Mouse (Mus musculus) intestine, embryonic 14.5 days (tissue): ENCODE results near the gene Gpbar1. TPM values are rescaled to one million over a fixed set of nuclear protein-coding genes. Genes with fewer than 3 reads are reported as not detected.
"Not testable (repeated sequence)": the region's sequence is repeated elsewhere in the genome, so short reads cannot be mapped to it uniquely, and the experiment has no call there.

ENCODE experiments used
- ATAC-seq: fragments of 200-750 bp; cut with Nextera tagmentation; replicated peaks from 2 replicates; pipeline ENCODE4 v1.8.0; 2017; ENCODE audit warnings: low read depth, moderate number of reproducible peaks, moderate TSS enrichment, moderate library complexity; ENCODE audit not compliant: low FRiP score, low TSS enrichment
- DNase-seq: peaks from one replicate; pipeline ENCODE4 v3.0.0-alpha.2; 2018; ENCODE audit warnings: low spot score
- H3K27ac ChIP-seq: fragments of 300-500 bp; sonication (generic); 2 replicates; pipeline ENCODE4 v1.5.1; 2014; ENCODE audit warnings: low read depth, mild to moderate bottlenecking, control low read depth
- H3K27me3 ChIP-seq: fragments of 300-500 bp; sonication (generic); replicated peaks from 2 replicates; pipeline ENCODE4 v1.6.1; 2014; ENCODE audit warnings: low read length, control low read depth; ENCODE audit not compliant: control insufficient read depth, insufficient read depth
- H3K36me3 ChIP-seq: fragments of 300-500 bp; sonication (generic); 2 replicates; pipeline ENCODE4 v1.6.1; 2014; ENCODE audit warnings: low read length, control low read depth; ENCODE audit not compliant: control insufficient read depth, insufficient read depth
- H3K4me1 ChIP-seq: fragments of 300-500 bp; sonication (generic); replicated peaks from 2 replicates; pipeline ENCODE4 v1.6.1; 2014; ENCODE audit warnings: low read length, control low read depth, mixed read lengths; ENCODE audit not compliant: control insufficient read depth, insufficient read depth
- H3K4me2 ChIP-seq: fragments of 300-500 bp; sonication (generic); 2 replicates; pipeline ENCODE4 v1.6.1; 2014; ENCODE audit warnings: low read length
- H3K4me3 ChIP-seq: fragments of 300-500 bp; sonication (generic); 2 replicates; pipeline ENCODE4 v1.5.1; 2014; ENCODE audit warnings: low read depth, low read length, control low read depth, mixed read lengths
- H3K9ac ChIP-seq: fragments of 300-500 bp; sonication (generic); 2 replicates; pipeline ENCODE4 v1.6.1; 2014; ENCODE audit warnings: mild to moderate bottlenecking, low read length
- H3K9me3 ChIP-seq: fragments of 300-500 bp; sonication (generic); 2 replicates; pipeline ENCODE4 v1.6.1; 2016; ENCODE audit warnings: low read length, control low read depth; ENCODE audit not compliant: control insufficient read depth
- WGBS: fragments of 180-500 bp; shearing (Covaris S2); extraction: QIAGEN DNeasy Blood & Tissue Kit; methylation state at CpG from one replicate; pipeline ENCODE4 v1.1.7; 2014; 5-methylcytosine and 5-hydroxymethylcytosine counted together
- polyA plus RNA-seq: library from polyadenylated mRNA; unstranded; fragments of >200 nt; fragmentation: Nextera tagmentation; extraction: Ambion mirVana; gene quantifications from 2 replicates; pipeline ENCODE4 v1.2.1, GENCODE M21; 2014

Gene Gpbar1
- polyA plus RNA-seq, 1 experiment from 2014 or later = 9.1 TPM

DNA sequence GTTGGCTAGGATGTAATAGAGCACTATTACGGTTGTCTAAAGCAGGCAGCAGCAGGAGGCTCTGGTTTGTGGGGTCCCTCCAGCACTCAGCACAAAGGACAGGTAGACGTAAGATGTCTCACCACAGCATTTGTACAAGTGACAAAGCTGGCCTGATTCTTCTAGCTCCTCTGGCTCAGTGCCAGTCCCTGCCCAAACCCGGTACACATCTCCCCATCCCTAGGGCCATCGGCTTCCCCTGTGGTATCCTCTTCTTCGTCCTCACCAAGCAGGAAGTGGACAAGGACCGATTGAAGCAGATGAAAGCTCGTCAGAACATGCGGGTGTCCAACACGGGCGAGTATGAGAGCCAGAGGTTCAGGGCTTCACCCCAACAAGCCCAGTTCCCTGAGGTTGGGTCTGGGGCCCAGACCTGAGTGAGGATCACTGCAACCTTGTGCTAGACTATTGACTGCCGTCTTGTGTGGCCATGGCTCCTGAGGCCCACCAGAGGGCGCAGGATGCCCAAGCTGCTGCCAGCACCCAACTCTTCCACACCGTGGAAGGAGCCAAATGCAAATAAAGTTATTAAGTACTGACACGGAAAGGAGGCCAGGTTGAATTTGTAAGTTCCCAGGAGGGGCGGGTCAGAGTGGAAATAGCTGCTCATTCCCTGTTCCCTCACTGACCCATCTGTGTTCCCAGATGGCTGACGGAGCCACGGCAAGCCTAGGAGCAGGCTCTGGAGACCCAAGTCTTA is 8.7 kb downstream of the Gpbar1 start:
- H3K9me3 ChIP-seq, H3K4me3 ChIP-seq, H3K9ac ChIP-seq, H3K27ac ChIP-seq, H3K27me3 ChIP-seq, ATAC-seq, H3K4me2 ChIP-seq, DNase-seq: not testable (repeated sequence)
- H3K36me3 ChIP-seq = peaks cover 57% of the 10 kb centered on the region
- WGBS = 60% methylated on average over 15 of the region's 17 CpGs
- H3K4me1 ChIP-seq = peaks cover 28% of the 10 kb centered on the region

DNA sequence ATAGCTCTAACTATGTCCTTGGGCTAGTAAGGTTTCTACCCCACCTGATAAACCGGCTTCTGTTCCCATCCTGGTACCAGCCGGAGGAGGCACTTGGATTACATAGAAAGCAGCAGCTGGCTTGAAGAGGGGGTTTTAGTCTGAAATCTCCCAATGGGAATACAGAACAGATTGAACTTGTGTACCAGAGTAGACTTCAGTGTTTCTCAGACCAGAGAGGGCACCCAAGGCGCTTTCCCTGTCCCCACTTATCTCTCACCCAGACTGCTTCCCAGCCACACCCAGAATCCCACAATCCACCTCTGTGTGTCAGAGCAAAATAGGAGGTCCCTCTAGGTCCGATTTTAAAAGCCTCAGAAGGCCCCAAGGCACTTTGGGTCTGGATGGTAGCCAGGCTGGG is 10.0 kb downstream of the Gpbar1 start:
- Histone ChIP-seq H3K27me3 (no peaks in the 10 kb centered on the region), H3K4me2 (no peak overlapping the region), H3K9ac (no peak overlapping the region), H3K27ac (no peak overlapping the region), H3K9me3 (no peaks in the 10 kb centered on the region), H3K4me1 (peaks cover 16% of the 10 kb centered on the region), H3K4me3 (no peak overlapping the region), H3K36me3 (peaks cover 59% of the 10 kb centered on the region)
- 83% methylated on average over 4 of the region's 4 CpGs for WGBS
- DNase-seq = no peak
- ATAC-seq = no peak

DNA sequence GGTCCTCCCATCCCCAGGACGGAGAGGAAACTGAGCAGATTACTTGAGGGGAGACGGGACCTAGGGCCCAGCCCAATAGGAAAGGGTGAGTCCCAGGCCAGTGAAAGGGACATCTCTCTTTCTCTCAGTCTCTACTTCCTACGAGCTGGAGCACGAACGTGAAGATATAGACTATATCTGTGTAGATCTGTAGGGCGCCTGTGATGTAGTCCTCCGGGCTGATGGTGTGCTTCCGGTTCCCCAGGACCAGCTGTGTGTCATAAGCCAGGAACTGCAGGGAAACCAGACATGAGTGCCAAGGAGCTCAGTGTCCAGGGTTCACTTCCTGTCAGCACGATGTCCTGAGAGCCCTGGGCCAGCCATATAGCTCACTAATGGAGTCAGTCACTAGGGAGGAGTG is 10.9 kb downstream of the Gpbar1 start:
- ATAC-seq = no peak
- Histone ChIP-seq H3K36me3 (peaks cover 68% of the 10 kb centered on the region), H3K4me3 (no peak overlapping the region)

DNA sequence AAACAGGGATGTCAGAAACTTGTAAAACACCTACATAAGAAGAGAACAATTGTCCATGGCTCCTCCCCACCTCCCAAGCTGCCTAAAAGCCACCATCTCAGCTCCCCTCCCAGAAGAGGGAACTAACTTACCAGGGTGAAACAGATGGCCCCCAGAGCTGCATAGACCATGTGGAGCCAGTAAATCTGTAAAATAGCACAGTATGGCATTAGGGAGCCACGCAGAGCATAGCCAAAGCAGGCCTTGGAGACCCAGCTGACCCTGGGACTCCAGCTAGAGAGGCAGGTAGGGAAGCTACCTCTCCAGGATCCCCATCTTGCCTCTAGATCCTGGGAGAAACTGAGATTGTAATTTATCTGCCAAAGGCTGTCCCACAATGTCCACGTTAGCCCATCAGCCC is 11.4 kb downstream of the Gpbar1 start:
- peaks cover 24% of the 10 kb centered on the region for H3K4me1 ChIP-seq
- no peak overlapping the region for H3K4me3 ChIP-seq
- 68% methylated on average over 2 of the region's 2 CpGs for WGBS
- ATAC-seq = no peak
- no peaks in the 10 kb centered on the region for H3K27me3 ChIP-seq
- H3K27ac ChIP-seq = 0 out of 2 replicates have a peak overlapping the region, but pooled peaks have one; percentile 4
- H3K9ac ChIP-seq = no peak overlapping the region
- H3K36me3 ChIP-seq = peaks cover 70% of the 10 kb centered on the region
- no peak overlapping the region for H3K4me2 ChIP-seq
- DNase-seq = no peak
- H3K9me3 ChIP-seq = no peaks in the 10 kb centered on the region

More for the DNA sequence above, 10.9 kb downstream of the Gpbar1 start:
- peaks cover 19% of the 10 kb centered on the region for H3K4me1 ChIP-seq
- H3K9me3 ChIP-seq = no peaks in the 10 kb centered on the region
- no peak for DNase-seq
- H3K9ac ChIP-seq = no peak overlapping the region
- no peaks in the 10 kb centered on the region for H3K27me3 ChIP-seq
- 72% methylated on average over 9 of the region's 9 CpGs for whole genome bisulfite sequencing
- no peak overlapping the region for H3K27ac ChIP-seq
- H3K4me2 ChIP-seq = no peak overlapping the region

DNA sequence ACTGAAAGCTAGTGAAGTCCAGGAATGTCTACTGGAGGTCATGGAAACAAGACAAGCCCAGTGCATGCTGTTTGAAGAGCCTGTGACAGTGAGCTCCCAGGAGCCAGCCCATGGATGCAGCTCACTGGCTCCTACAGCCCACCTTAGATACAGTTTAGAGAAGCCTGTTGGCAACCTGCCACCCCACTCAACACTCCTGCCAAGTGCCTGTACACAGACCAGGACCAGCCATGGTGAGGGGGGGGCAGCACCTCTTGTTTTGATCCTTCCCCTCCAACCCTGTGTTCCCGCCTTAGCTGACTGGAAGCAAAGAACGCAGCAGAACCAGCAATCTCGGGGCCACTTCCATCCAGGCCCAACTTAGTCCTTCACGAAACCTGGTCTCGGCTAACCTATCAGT is 11.8 kb downstream of the Gpbar1 start:
- DNase-seq (peak; percentile 64), ATAC-seq (no peak)
- 73% methylated on average over 5 of the region's 5 CpGs for WGBS
- H3K4me1 ChIP-seq = peaks cover 28% of the 10 kb centered on the region
- H3K4me3 ChIP-seq = no peak overlapping the region
- peak overlapping the region; percentile 4; the same call in 1 of the 2 replicates for H3K27ac ChIP-seq
- H3K9ac ChIP-seq = no peak overlapping the region
- H3K4me2 ChIP-seq = no peak overlapping the region
- peaks cover 70% of the 10 kb centered on the region for H3K36me3 ChIP-seq
- H3K27me3 ChIP-seq = no peaks in the 10 kb centered on the region
- H3K9me3 ChIP-seq = no peaks in the 10 kb centered on the region

DNA sequence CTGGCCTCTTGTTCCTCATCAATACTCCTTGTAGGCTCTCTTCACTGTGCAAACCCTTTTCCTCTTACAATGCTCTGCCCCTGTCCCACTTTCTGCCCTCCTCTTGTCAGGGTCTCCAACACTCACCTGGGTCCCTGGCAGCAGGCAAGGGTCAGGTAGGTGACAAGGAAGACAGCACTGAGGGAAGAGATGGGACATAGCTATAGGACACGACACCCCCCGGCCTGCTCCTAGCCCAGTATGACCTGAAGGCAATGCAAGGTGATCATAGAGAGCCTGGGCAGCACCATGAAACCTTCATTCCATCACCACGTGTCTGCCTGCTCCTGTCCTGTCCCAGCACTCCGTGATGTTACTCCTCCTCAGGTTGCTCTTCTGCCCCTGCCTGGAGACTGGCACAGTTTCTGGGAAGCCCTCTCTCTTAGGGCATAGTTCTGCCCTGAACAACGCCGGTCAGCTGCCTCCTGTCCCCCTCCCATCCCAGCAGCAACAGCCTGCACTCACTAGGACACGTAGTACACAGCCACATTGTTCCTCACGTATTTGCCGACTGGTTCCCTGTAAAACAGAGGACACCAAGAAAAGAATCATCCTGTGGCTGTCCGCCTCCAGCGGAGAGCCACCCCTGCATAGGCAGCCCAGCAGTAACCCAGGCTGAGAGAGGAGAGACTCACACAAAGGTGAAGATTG is 14.1 kb downstream of the Gpbar1 start:
- no peak overlapping the region for H3K27ac ChIP-seq
- no peaks in the 10 kb centered on the region for H3K9me3 ChIP-seq
- no peak overlapping the region for H3K4me2 ChIP-seq
- H3K27me3 ChIP-seq = no peaks in the 10 kb centered on the region
- no peak for ATAC-seq
- peaks cover 65% of the 10 kb centered on the region for H3K36me3 ChIP-seq
- 91% methylated on average over 11 of the region's 11 CpGs for whole genome bisulfite sequencing
- H3K4me3 ChIP-seq = no peak overlapping the region
- no peak for DNase-seq
- no peak overlapping the region for H3K9ac ChIP-seq
- peaks cover 42% of the 10 kb centered on the region for H3K4me1 ChIP-seq

DNA sequence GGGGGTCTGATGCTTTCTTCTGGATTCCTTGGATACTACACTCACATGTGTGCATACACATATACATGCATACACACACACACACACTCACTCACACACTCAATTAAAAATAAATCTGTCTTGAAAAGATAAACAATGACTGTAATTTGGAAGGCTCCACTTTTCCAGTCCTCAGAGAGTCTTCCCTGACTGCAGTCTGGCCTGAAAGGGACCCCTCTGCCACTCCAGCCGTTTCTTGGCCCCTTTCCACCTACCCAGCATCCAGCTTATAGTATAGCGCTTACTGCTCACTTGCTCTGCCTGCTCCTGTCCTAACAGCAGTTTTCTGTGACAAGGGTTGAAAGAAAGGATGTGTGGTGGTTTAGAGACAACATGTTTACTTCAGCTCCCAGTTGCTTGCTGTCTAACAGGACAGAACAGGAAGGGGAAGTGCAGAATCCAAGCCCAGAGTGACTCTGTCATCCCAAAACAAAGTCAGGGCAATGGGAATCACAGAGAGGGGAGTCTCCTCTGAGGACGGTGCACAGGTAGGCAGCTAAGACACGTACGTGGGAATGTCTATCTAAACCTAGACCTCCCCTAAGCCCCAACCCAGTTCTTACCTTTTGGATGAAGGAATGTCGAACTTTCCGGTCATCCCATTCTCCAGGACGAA is 15.1 kb downstream of the Gpbar1 start:
- no peaks in the 10 kb centered on the region for H3K27me3 ChIP-seq
- H3K9ac ChIP-seq = no peak overlapping the region
- ATAC-seq (no peak), DNase-seq (no peak)
- H3K9me3 ChIP-seq = no peaks in the 10 kb centered on the region
- WGBS = 78% methylated on average over 8 of the region's 8 CpGs
- H3K36me3 ChIP-seq = peaks cover 58% of the 10 kb centered on the region
- H3K4me2 ChIP-seq = no peak overlapping the region
- H3K4me1 ChIP-seq = peaks cover 52% of the 10 kb centered on the region
- no peak overlapping the region for H3K4me3 ChIP-seq
- H3K27ac ChIP-seq = 0 out of 2 replicates have a peak overlapping the region, but pooled peaks have one; percentile 25

DNA sequence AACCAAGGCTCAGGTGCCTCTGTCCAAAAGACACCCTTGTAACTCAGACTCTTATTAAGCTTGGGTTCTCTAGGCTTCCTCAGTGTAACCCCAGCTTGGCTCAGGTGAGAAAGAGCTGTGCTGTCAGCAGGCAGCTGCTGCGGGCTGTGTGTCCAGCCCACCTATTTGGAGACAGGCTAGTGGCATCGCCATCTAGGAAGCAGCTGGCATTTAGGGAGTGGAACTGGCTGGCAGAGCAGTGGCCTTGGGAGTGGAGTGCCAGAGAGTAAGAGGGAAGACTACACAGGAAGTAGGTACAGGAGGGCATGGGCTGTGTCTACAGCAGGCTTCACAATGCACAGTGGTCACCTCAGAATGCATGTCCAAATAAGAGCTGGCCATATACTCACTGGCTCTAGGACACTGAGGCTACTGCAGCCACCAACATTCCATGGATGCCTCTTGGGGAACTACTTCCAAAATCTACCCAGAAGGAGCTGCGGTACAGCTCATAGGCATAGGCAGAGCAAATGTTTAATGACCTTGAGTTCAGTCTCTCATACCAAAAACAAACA is 15.8 kb downstream of the Gpbar1 start:
- Histone ChIP-seq H3K4me3 (no peak overlapping the region), H3K9me3 (no peaks in the 10 kb centered on the region), H3K27ac (peak overlapping the region; percentile 33; the same call in 1 of the 2 replicates), H3K4me1 (peaks cover 59% of the 10 kb centered on the region), H3K36me3 (peaks cover 51% of the 10 kb centered on the region), H3K9ac (no peak overlapping the region), H3K4me2 (no peak overlapping the region), H3K27me3 (no peaks in the 10 kb centered on the region)
- DNase-seq = no peak
- no peak for ATAC-seq
- WGBS = 88% methylated on average over 3 of the region's 3 CpGs
